Mouse (Mus musculus): ENCODE data around the gene Cox19. TPM values are rescaled to one million over a fixed set of nuclear protein-coding genes. Genes with fewer than 3 reads are reported as not detected.
"Not testable (repeated sequence)": the region's sequence is repeated elsewhere in the genome, so short reads cannot be mapped to it uniquely, and the experiment has no call there.

The Cox19 gene
- 98.3 and 109 TPM in 2 replicates for polyA plus RNA-seq (2015; fragmentation: Nextera tagmentation; extraction: Ambion mirVana)

DNA sequence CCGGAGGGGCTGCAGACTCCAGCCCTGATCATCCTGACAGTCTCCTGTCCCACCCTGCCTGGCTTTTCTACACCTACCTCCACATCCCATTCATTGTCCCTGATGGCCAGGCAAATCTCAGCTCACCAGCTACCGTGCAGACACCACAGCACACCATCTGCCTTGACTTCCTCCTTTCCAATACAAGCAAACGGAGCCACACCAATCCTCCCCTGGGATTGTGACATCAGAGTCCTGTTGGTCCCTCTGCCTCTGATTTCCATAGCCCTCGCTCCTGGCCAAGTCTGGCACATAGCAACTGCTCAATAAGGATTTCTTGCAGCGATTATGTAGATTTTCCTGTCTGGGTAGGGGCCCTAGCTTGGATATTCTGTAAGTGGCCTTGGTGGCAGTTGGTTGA lies at the start of gene Cox19:
Gene Cox19, minus strand, starts transcription at position 285 of the 400 bp plus-strand sequence.
- H3K9me3 ChIP-seq, result no peaks in the 10 kb centered on the region
- no peak for ATAC-seq (ENCODE audit: low FRiP score, low read depth)
- 45% methylated on average over 5 of the region's 5 CpGs for WGBS
- H3K9ac ChIP-seq, result peak within 1 kb of the TSS; percentile 43
- H3K4me2 ChIP-seq (replicated peaks), result peak within 1 kb of the TSS; percentile 36
- peaks cover 8% of the 10 kb centered on the region; the same call in 1 of the 2 replicates for H3K27me3 ChIP-seq
- peak within 1 kb of the TSS; percentile 52; the same call in 1 of the 2 replicates for H3K27ac ChIP-seq
- peaks cover 22% of the 10 kb centered on the region for H3K4me1 ChIP-seq
- H3K4me3 ChIP-seq, result no peak within 1 kb of the TSS
- H3K36me3 ChIP-seq, result no peaks in the 10 kb centered on the region

DNA sequence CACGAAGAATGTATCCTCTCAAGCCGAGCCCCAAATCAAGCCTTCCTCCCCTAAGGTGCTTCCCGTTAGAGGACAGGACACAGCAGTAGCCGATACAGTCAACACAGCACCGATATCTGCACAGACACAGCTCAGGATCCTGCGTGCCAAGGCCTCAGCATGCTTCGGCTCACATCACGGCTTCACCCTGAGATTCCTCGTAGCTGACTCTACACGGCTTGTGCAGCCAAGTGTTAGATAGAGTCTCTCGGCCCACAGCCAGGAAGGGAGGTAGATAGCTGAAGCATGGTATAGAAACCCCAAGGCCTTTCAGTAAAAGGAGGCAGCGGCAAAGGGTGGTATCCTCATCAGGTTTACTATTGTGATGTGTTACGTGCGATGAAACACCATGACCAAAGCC lies 48.8 kb upstream of the Cox19 start:
- H3K27ac ChIP-seq, result no peak overlapping the region
- H3K27me3 ChIP-seq, result no peaks in the 10 kb centered on the region
- no peak overlapping the region for H3K4me2 ChIP-seq (replicated peaks)
- 90% methylated on average over 14 of the region's 14 CpGs for WGBS
- H3K9me3 ChIP-seq, result no peaks in the 10 kb centered on the region
- ATAC-seq (ENCODE audit: low FRiP score, low read depth), result no peak
- no peak overlapping the region for H3K9ac ChIP-seq
- H3K4me3 ChIP-seq, result no peak overlapping the region
- H3K36me3 ChIP-seq, result no peaks in the 10 kb centered on the region
- H3K4me1 ChIP-seq, result peaks cover 11% of the 10 kb centered on the region

DNA sequence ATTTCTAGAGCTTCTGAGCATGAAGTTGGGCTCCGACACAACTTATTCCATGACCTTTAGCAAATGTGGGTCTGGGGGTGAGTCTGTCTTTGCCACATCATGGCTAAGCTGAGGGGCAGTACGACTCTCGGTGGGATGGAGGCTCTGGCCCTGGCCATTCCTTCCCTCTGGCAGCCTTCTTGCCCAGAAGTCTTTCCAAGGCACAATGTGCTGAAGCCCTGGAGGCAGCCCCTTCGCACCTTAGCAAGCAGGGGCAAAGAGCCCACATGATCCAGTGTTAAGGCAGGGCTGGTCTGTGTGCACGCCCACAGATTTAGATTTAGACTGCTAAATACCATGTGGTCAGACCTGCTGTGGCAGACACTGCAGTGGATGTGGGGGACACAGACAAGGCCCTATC lies 47.6 kb upstream of the Cox19 start:
- ATAC-seq (ENCODE audit: low FRiP score, low read depth), result no peak
- peaks cover 19% of the 10 kb centered on the region for H3K4me1 ChIP-seq
- no peaks in the 10 kb centered on the region for H3K27me3 ChIP-seq
- no peak overlapping the region for H3K4me2 ChIP-seq (replicated peaks)
- H3K9ac ChIP-seq, result no peak overlapping the region
- H3K4me3 ChIP-seq, result no peak overlapping the region
- no peak overlapping the region for H3K27ac ChIP-seq
- H3K36me3 ChIP-seq, result no peaks in the 10 kb centered on the region
- no peaks in the 10 kb centered on the region for H3K9me3 ChIP-seq
- WGBS, result 84% methylated on average over 5 of the region's 5 CpGs

- Histone ChIP-seq H3K27me3 (no peaks in the 10 kb centered on the region), H3K9me3 (no peaks in the 10 kb centered on the region), H3K4me2 (replicated peaks) (no peak overlapping the region), H3K4me1 (peaks cover 19% of the 10 kb centered on the region), H3K27ac (no peak overlapping the region), H3K9ac (no peak overlapping the region), H3K36me3 (no peaks in the 10 kb centered on the region), H3K4me3 (no peak overlapping the region)
- ATAC-seq (ENCODE audit: low FRiP score, low read depth), result peak; percentile 68
- WGBS, result 37% methylated on average over 5 of the region's 5 CpGs
Measured at GRCm38 (mm10) chr5:139397959-139398753, 46.9 kb upstream of the Cox19 start.

GRCm38 (mm10) chr5:139397359-139397916 lies 46.2 kb upstream of the Cox19 start:
- ATAC-seq (ENCODE audit: low FRiP score, low read depth), result no peak
- Histone ChIP-seq H3K9me3 (no peaks in the 10 kb centered on the region), H3K27me3 (no peaks in the 10 kb centered on the region), H3K4me3 (no peak overlapping the region), H3K9ac (no peak overlapping the region), H3K36me3 (0 out of 2 replicates have a peak, but pooled peaks cover 5% of the 10 kb centered on the region), H3K4me1 (peaks cover 19% of the 10 kb centered on the region), H3K27ac (no peak overlapping the region), H3K4me2 (replicated peaks) (no peak overlapping the region)
- WGBS, result 81% methylated on average over 4 of the region's 4 CpGs

DNA sequence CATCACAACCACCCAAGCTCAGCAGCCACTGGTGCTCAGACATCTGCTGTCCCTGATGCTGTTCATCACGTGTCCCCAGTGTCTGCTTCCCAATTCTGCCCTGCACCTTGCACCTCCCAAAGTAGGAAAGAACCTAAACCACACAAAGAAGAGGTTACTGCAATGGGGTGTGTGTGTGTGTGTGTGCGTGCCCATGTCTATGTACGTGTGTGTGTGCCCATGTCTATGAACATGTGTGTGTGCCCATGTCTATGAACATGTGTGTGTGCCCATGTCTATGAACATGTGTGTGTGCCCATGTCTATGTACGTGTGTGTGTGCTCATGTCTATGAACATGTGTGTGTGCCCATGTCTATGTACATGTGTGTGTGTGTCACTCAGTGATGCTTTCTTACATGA lies 44.3 kb upstream of the Cox19 start:
- H3K9ac ChIP-seq, result no peak overlapping the region
- H3K4me2 ChIP-seq (replicated peaks), result no peak overlapping the region
- H3K9me3 ChIP-seq, result no peaks in the 10 kb centered on the region
- H3K4me3 ChIP-seq, result no peak overlapping the region
- 0 out of 2 replicates have a peak, but pooled peaks cover 6% of the 10 kb centered on the region for H3K36me3 ChIP-seq
- H3K4me1 ChIP-seq, result peaks cover 28% of the 10 kb centered on the region
- no peaks in the 10 kb centered on the region for H3K27me3 ChIP-seq
- H3K27ac ChIP-seq, result no peak overlapping the region
- ATAC-seq (ENCODE audit: low FRiP score, low read depth), result no peak
- 86% methylated on average over 4 of the region's 4 CpGs for WGBS

GRCm38 (mm10) chr5:139394399-139394798 lies 43.2 kb upstream of the Cox19 start:
- WGBS, result 60% methylated on average over 7 of the region's 7 CpGs
- peaks cover 36% of the 10 kb centered on the region for H3K4me1 ChIP-seq
- no peaks in the 10 kb centered on the region for H3K27me3 ChIP-seq
- H3K9me3 ChIP-seq, result no peaks in the 10 kb centered on the region
- no peak for ATAC-seq (ENCODE audit: low FRiP score, low read depth)
- H3K4me2 ChIP-seq (replicated peaks), result no peak overlapping the region
- H3K27ac ChIP-seq, result no peak overlapping the region
- 0 out of 2 replicates have a peak, but pooled peaks cover 6% of the 10 kb centered on the region for H3K36me3 ChIP-seq
- no peak overlapping the region for H3K9ac ChIP-seq
- no peak overlapping the region for H3K4me3 ChIP-seq

DNA sequence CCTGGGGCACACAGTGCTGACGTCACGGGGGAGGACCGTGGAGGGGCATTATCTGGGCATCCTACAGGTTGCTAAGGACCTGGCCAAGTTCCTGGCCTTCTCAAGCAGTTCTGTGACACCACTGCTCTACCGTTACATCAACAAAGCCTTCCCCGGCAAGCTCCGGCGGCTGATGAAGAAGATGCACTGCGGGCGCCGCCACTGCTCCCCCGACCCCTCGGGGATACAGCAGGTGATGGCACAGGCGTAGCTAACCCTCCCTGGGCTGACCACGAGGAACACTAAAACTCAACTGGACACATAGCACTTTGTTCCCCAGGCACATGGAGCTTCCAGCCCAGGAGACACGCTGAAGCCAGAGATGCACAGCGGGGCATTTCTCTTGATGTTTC lies 42.0 kb upstream of the Cox19 start:
- WGBS, result 90% methylated on average over 16 of the region's 16 CpGs
- Histone ChIP-seq H3K9me3 (no peaks in the 10 kb centered on the region), H3K4me1 (peaks cover 44% of the 10 kb centered on the region), H3K27me3 (no peaks in the 10 kb centered on the region), H3K36me3 (0 out of 2 replicates have a peak, but pooled peaks cover 6% of the 10 kb centered on the region), H3K4me3 (no peak overlapping the region), H3K4me2 (replicated peaks) (no peak overlapping the region), H3K9ac (no peak overlapping the region), H3K27ac (no peak overlapping the region)
- ATAC-seq (ENCODE audit: low FRiP score, low read depth), result no peak

DNA sequence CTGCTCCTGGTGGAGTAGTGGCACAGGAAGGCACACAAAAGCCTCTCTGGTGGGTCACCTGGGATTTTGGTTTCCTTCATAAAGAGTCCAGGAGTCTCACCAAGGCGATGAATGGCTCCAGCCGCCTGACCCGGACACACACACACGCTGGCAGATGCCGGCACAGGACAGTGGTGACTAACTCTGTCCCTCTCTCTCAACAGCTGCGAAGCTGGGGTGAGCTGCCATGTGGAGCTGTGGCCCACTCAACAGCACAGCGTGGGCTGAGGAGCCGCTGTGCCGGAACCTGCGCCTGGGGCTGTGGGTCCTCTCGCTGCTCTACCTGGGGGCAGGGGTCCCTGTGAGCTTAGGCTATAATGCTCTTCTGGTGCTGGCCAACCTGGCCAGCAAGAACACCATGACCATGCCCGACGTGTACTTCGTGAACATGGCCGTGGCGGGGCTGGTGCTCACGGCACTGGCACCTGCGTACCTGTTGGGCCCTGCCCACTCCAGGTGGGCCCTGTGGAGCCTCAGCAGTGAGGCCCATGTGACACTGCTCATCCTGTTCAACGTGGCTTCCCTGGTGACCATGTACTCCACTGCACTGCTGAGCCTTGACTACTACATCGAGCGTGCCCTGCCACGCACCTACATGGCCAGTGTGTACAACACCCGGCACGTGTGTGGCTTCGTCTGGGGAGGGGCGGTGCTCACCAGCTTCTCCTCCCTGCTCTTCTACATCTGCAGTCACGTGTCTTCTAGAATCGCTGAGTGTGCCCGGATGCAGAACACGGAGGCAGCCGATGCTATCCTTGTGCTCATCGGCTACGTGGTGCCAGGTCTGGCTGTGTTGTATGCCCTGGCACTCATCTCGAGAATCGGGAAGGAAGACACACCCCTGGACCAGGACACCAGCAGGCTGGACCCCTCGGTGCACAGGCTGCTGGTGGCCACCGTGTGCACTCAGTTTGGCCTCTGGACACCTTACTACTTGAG lies 41.3 kb upstream of the Cox19 start:
- H3K27me3 ChIP-seq, result no peaks in the 10 kb centered on the region
- 95% methylated on average over 37 of the region's 37 CpGs for WGBS
- H3K4me1 ChIP-seq, result peaks cover 50% of the 10 kb centered on the region
- ATAC-seq (ENCODE audit: low FRiP score, low read depth), result no peak
- H3K36me3 ChIP-seq, result 0 out of 2 replicates have a peak, but pooled peaks cover 6% of the 10 kb centered on the region
- H3K4me2 ChIP-seq (replicated peaks), result no peak overlapping the region
- no peak overlapping the region for H3K4me3 ChIP-seq
- no peak overlapping the region for H3K9ac ChIP-seq
- no peaks in the 10 kb centered on the region for H3K9me3 ChIP-seq
- H3K27ac ChIP-seq, result no peak overlapping the region

- Histone ChIP-seq H3K4me2 (replicated peaks) (no peak overlapping the region), H3K4me3 (no peak overlapping the region), H3K36me3 (0 out of 2 replicates have a peak, but pooled peaks cover 6% of the 10 kb centered on the region), H3K9ac (peak overlapping the region; percentile 3; the same call in 1 of the 2 replicates), H3K27me3 (no peaks in the 10 kb centered on the region), H3K27ac (no peak overlapping the region), H3K9me3 (no peaks in the 10 kb centered on the region), H3K4me1 (peaks cover 57% of the 10 kb centered on the region)
- 74% methylated on average over 11 of the region's 11 CpGs for WGBS
- no peak for ATAC-seq (ENCODE audit: low FRiP score, low read depth)
Measured at GRCm38 (mm10) chr5:139391309-139391990, 40.2 kb upstream of the Cox19 start.

- not testable (repeated sequence) for ATAC-seq (ENCODE audit: low FRiP score, low read depth); H3K4me2 ChIP-seq (replicated peaks)
Measured at GRCm38 (mm10) chr5:139390324-139391119, 39.3 kb upstream of the Cox19 start.

More at GRCm38 (mm10) chr5:139390324-139391119, 39.3 kb upstream of the Cox19 start:
- not testable (repeated sequence) for H3K9me3 ChIP-seq, H3K27ac ChIP-seq, H3K36me3 ChIP-seq, H3K27me3 ChIP-seq, H3K4me3 ChIP-seq, H3K9ac ChIP-seq
- peaks cover 57% of the 10 kb centered on the region for H3K4me1 ChIP-seq
- 77% methylated on average over 5 of the region's 5 CpGs for WGBS
